Mouse (Mus musculus) lung, embryonic 15.5 days (tissue): ENCODE measurements around the gene Vmp1. TPM values are rescaled to one million over a fixed set of nuclear protein-coding genes. Genes with fewer than 3 reads are reported as not detected.

Experiments
- ATAC-seq: fragments of 200-750 bp; cut with Nextera tagmentation; 2 replicates; pipeline ENCODE4 v1.8.0; 2017; ENCODE audit warnings: moderate number of reproducible peaks, borderline replicate concordance; ENCODE audit not compliant: low FRiP score, low TSS enrichment; ENCODE audit errors: extremely low read depth
- H3K27ac ChIP-seq: fragments of 300-500 bp; sonication (generic); 2 replicates; pipeline ENCODE4 v1.5.1; 2015; ENCODE audit warnings: moderate library complexity, mild to moderate bottlenecking, inconsistent platforms
- H3K27me3 ChIP-seq: fragments of 300-500 bp; sonication (generic); 2 replicates; pipeline ENCODE4 v1.6.1; 2015; ENCODE audit warnings: inconsistent platforms
- H3K36me3 ChIP-seq: fragments of 300-500 bp; sonication (generic); 2 replicates; pipeline ENCODE4 v1.6.1; 2015; ENCODE audit warnings: inconsistent platforms
- H3K4me1 ChIP-seq: fragments of 300-500 bp; sonication (generic); 2 replicates; pipeline ENCODE4 v1.6.1; 2015; ENCODE audit warnings: inconsistent platforms
- H3K4me2 ChIP-seq: fragments of 300-500 bp; sonication (generic); 2 replicates; pipeline ENCODE4 v1.6.1; 2015; ENCODE audit warnings: inconsistent platforms, mild to moderate bottlenecking, moderate library complexity
- H3K4me3 ChIP-seq: fragments of 300-500 bp; sonication (generic); 2 replicates; pipeline ENCODE4 v1.5.1; 2015; ENCODE audit warnings: mild to moderate bottlenecking, inconsistent platforms
- H3K9ac ChIP-seq: fragments of 300-500 bp; sonication (generic); 2 replicates; pipeline ENCODE4 v1.6.1; 2015; ENCODE audit warnings: inconsistent platforms
- H3K9me3 ChIP-seq: fragments of 300-500 bp; sonication (generic); 2 replicates; pipeline ENCODE4 v1.6.1; 2016; ENCODE audit warnings: inconsistent platforms
- WGBS: fragments of 180-500 bp; shearing (Covaris S2); methylation state at CpG from one replicate; pipeline ENCODE4 v1.1.7; 2015; 5-methylcytosine and 5-hydroxymethylcytosine counted together
- microRNA counts: library from miRNA; unstranded; fragments of <30 nt; microRNA quantifications from one replicate; lab custom pipeline; 2016
- microRNA-seq: library from miRNA; unstranded; fragments of <30 nt; microRNA quantifications from one replicate; pipeline ENCODE4, GENCODE M21; 2016
- polyA plus RNA-seq: library from polyadenylated mRNA; unstranded; fragments of >200 nt; fragmentation: Nextera tagmentation; extraction: Ambion mirVana; gene quantifications from 2 replicates; pipeline ENCODE4 v1.2.1, GENCODE M21; 2015

Vmp1 gene
- polyA plus RNA-seq, 1 experiment from 2014 or later: 107 TPM

DNA sequence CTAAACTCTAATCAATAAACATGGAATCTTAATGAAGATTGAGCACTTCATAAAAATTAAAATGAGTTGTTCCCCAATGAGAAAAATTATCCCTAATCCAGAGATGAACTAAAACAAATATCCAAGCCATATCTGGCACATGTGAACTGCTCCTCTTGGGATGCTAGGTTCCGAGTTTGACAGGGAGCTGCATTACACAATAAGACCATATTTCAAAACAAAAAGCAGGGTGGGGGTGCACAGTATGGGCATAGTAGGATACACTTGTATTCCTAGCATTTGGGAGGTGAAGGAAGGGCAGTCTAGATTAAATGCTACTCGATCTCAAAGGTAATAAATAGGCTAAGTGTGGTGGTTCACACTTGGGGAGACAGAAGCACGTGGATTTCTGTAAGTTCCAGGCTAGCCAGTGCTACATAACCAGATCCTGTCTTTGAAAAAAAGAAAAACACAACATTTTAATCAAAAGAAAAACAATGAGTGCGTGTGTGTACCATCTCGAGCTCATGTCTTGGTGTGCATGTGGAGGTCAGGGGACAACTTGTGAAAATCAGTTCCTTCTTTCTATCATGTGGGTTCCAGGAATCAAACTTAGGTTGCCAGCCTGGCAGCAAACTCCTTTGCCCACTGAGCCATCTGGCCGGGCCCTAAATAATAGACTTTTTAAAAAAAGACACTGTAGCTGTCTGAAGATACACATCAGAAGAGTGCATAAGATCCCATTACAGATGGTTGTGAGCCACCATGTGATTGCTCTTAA, 143.7 kb downstream of the Vmp1 start:
- 85% methylated on average over 6 of the region's 6 CpGs for WGBS
- Histone ChIP-seq H3K27ac (no peak overlapping the region), H3K36me3 (0 out of 2 replicates have a peak, but pooled peaks cover under 1% of the 10 kb centered on the region)

DNA sequence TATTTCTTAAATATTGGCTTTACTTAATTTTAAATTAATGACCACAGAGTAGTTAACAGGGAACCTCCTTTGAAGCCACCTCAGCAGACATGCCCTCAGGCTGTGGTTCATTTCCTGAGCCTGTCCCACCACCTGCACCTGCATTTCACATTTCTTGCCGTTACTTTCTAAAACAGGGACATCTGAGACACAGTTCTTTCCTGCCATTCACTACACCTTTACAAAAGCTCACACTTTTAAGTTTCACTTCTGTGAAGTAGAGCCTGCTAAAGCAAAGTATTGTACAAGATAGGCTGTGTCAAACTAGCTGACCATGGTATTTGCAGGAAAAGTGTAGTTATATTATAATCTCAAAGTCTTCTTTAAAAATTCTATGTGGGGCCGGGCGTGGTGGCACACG, 144.8 kb downstream of the Vmp1 start:
- Histone ChIP-seq H3K4me3 (no peak overlapping the region), H3K27ac (no peak overlapping the region), H3K9me3 (no peaks in the 10 kb centered on the region), H3K4me2 (no peak overlapping the region), H3K9ac (no peak overlapping the region), H3K36me3 (peaks cover 10% of the 10 kb centered on the region), H3K27me3 (no peaks in the 10 kb centered on the region), H3K4me1 (peaks cover 11% of the 10 kb centered on the region; the same call in 1 of the 2 replicates)
- 93% methylated on average over 4 of the region's 4 CpGs for WGBS
- no peak for ATAC-seq

More for the DNA sequence above, 143.7 kb downstream of the Vmp1 start:
- no peaks in the 10 kb centered on the region for H3K9me3 ChIP-seq
- peaks cover 12% of the 10 kb centered on the region; the same call in 1 of the 2 replicates for H3K4me1 ChIP-seq
- H3K9ac ChIP-seq: no peak overlapping the region
- no peak overlapping the region for H3K4me2 ChIP-seq
- ATAC-seq: no peak
- no peaks in the 10 kb centered on the region for H3K27me3 ChIP-seq
- no peak overlapping the region for H3K4me3 ChIP-seq

DNA sequence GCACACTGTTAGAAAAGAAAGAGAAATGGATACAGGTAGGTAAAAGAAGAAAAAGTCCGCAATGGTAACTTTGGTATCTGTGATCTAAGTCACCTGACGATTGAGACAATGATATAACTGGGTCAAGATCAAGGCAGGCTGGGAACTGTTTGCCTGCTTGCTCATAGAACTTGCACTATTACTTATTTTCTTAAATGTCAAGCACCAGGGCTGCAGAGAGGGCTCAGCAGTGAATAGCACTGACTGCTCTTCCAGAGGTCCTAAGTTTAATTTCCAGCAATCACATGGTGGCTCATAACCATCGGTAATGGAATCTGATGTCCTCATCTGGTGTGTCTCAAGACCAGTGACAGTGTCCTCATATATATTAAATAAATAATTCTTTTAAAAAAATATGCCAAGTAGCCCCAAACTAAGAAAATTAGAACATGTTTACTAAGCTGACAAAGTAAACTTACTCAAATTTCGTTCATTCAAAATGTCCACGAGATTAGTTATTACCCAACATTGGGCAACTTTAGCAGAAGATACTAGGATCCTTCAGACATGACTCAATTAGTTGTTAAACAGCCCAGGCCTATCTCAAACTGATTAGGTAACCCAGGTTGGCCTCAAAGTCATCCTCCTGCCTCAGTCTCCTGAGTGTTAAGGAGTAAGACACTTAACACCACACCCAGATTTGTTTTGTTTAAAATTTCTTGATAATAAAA, 149.3 kb downstream of the Vmp1 start:
- H3K9ac ChIP-seq: no peak overlapping the region
- H3K36me3 ChIP-seq: peaks cover 33% of the 10 kb centered on the region
- no peak overlapping the region for H3K4me3 ChIP-seq
- no peak for ATAC-seq
- H3K4me2 ChIP-seq: no peak overlapping the region
- H3K27me3 ChIP-seq: no peaks in the 10 kb centered on the region
- H3K9me3 ChIP-seq: no peaks in the 10 kb centered on the region
- WGBS: 86% methylated on average over 5 of the region's 5 CpGs
- no peaks in the 10 kb centered on the region for H3K4me1 ChIP-seq
- H3K27ac ChIP-seq: no peak overlapping the region

MicroRNAs within 50 kb of the gene (microRNA counts, 519-probe panel; counts per million panel counts)
- 3,212 counts per million, percentile 85 among the panel's probes with 10 or more counts for microRNA mmu-miR-21 (lab: Ali Mortazavi, UCI)

Small RNAs within 50 kb of the gene (microRNA-seq; reads per million reads assigned to microRNA genes)
- gene Mir21a: 10,129 reads per million, percentile 95 among the genes with 10 or more reads in this experiment

Other genes with a start within 250 kb of the Vmp1 start
- 48.3 and 52.3 TPM in 2 replicates for gene Rnft1, start 199.2 kb downstream of the Vmp1 start, polyA plus RNA-seq
- gene Rps6kb1, start 139.0 kb downstream of the Vmp1 start, polyA plus RNA-seq: 59.0 and 61.1 TPM in 2 replicates
- 14.8 and 16.1 TPM in 2 replicates for gene Tubd1, start 138.8 kb downstream of the Vmp1 start, polyA plus RNA-seq
- 32.0 and 32.5 TPM in 2 replicates for gene Ptrh2, start 149 bp upstream of the Vmp1 start, polyA plus RNA-seq
- 118 and 121 TPM in 2 replicates for gene Cltc, start 73.7 kb upstream of the Vmp1 start, polyA plus RNA-seq
- 27.1 and 27.3 TPM in 2 replicates for gene Dhx40, start 123.9 kb upstream of the Vmp1 start, polyA plus RNA-seq